Mouse (Mus musculus) thymus, adult 2 months (tissue): Measurements from ENCODE around the gene Prkce.

ENCODE experiments used
- CTCF ChIP-seq: fragments of 200-500 bp; IDR thresholded peaks from 2 replicates; pipeline ENCODE4 v1.5.1; 2012; ENCODE audit warnings: mild to moderate bottlenecking, control low read depth, low read length, moderate library complexity, borderline replicate concordance; ENCODE audit not compliant: control insufficient read depth, poor library complexity, insufficient read depth; ENCODE audit errors: extremely low read depth
- POLR2A ChIP-seq: fragments of 200-500 bp; IDR thresholded peaks from 2 replicates; pipeline ENCODE4 v1.6.1; 2012; ENCODE audit warnings: mild to moderate bottlenecking, low read length, control low read depth, moderate library complexity; ENCODE audit not compliant: control insufficient read depth, poor library complexity, insufficient read depth; ENCODE audit errors: extremely low read depth

DNA sequence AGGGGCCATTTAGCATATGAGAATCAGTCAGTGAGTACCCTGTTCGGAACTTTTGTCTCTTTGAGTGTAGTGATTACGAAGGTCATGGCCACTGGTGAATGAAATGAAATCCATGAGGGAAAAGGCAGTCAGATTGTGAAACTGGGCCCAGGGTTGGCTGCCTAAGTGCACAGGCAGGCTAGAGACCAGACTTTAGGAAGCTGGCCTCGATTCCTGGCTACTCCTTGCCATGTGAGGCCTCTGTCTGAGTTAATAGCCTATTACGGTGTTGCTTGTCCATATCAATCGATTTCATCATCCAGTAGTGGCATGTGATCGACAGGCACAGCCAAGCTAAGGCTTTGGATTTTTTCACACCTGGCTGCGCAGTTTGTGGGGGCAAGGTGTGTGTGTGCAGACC, 34.4 kb downstream of the Prkce start:
- no peak for TF ChIP-seq CTCF
- no peak for TF ChIP-seq POLR2A
